Mouse (Mus musculus) kidney, embryonic 14.5 days (tissue): ENCODE measurements at regions not wholly inside any gene's neighbourhood (a gene's known extent, or its start where the extent isn't known, plus 50 kb on each side); places are given as distances from the start of the nearest gene placed in this dataset.

Experiments
- ATAC-seq: fragments of 200-750 bp; cut with Nextera tagmentation; 2 replicates; pipeline ENCODE4 v1.8.0; 2017; ENCODE audit warnings: moderate number of reproducible peaks, mild to moderate bottlenecking, moderate TSS enrichment, moderate library complexity; ENCODE audit not compliant: low FRiP score, low TSS enrichment
- H3K27ac ChIP-seq: fragments of 300-500 bp; sonication (generic); 2 replicates; pipeline ENCODE4 v1.5.1; 2014; ENCODE audit warnings: low read depth, mild to moderate bottlenecking, low read length, moderate library complexity, mixed read lengths
- H3K27me3 ChIP-seq: fragments of 300-500 bp; sonication (generic); 2 replicates; pipeline ENCODE4 v1.6.1; 2014; ENCODE audit warnings: mild to moderate bottlenecking, low read length; ENCODE audit not compliant: control insufficient read depth, insufficient read depth
- H3K36me3 ChIP-seq: fragments of 300-500 bp; sonication (generic); 2 replicates; pipeline ENCODE4 v1.6.1; 2014; ENCODE audit warnings: low read length, mixed read lengths; ENCODE audit not compliant: control insufficient read depth, insufficient read depth
- H3K4me1 ChIP-seq: fragments of 300-500 bp; sonication (generic); 2 replicates; pipeline ENCODE4 v1.6.1; 2014; ENCODE audit warnings: low read length, mixed read lengths; ENCODE audit not compliant: control insufficient read depth, insufficient read depth
- H3K4me2 ChIP-seq: fragments of 300-500 bp; sonication (generic); replicated peaks from 2 replicates; pipeline ENCODE4 v1.6.1; 2014; ENCODE audit warnings: low read depth, mild to moderate bottlenecking, low read length
- H3K4me3 ChIP-seq: fragments of 300-500 bp; sonication (generic); 2 replicates; pipeline ENCODE4 v1.5.1; 2014; ENCODE audit warnings: mild to moderate bottlenecking, low read length
- H3K9ac ChIP-seq: fragments of 300-500 bp; sonication (generic); 2 replicates; pipeline ENCODE4 v1.6.1; 2014; ENCODE audit warnings: low read depth, mild to moderate bottlenecking, low read length, moderate library complexity
- H3K9me3 ChIP-seq: fragments of 300-500 bp; sonication (generic); 2 replicates; pipeline ENCODE4 v1.6.1; 2016; ENCODE audit warnings: low read length; ENCODE audit not compliant: control insufficient read depth
- WGBS: fragments of 180-500 bp; shearing (Covaris S2); extraction: QIAGEN DNeasy Blood & Tissue Kit; methylation state at CpG from one replicate; pipeline ENCODE4 v1.1.7; 2014; 5-methylcytosine and 5-hydroxymethylcytosine counted together

- H3K27ac ChIP-seq: no peak overlapping the region
- no peak for ATAC-seq
- no peak overlapping the region for H3K9ac ChIP-seq
- H3K4me3 ChIP-seq: no peak overlapping the region
- no peaks in the 10 kb centered on the region for H3K4me1 ChIP-seq
- 61% methylated on average over 6 of the region's 6 CpGs for WGBS
- no peaks in the 10 kb centered on the region for H3K9me3 ChIP-seq
- H3K36me3 ChIP-seq: no peaks in the 10 kb centered on the region
- no peaks in the 10 kb centered on the region for H3K27me3 ChIP-seq
- H3K4me2 ChIP-seq: no peak overlapping the region
These were observed 98.5 kb upstream of the Maf start for GRCm38 (mm10) chr8:115806139-115806538.

GRCm38 (mm10) chr8:115793587-115793986 is 86.0 kb upstream of the Maf start:
- no peaks in the 10 kb centered on the region for H3K36me3 ChIP-seq
- H3K27me3 ChIP-seq: no peaks in the 10 kb centered on the region
- H3K9ac ChIP-seq: no peak overlapping the region
- H3K9me3 ChIP-seq: no peaks in the 10 kb centered on the region
- no peak overlapping the region for H3K4me3 ChIP-seq
- WGBS: 82% methylated on average over 1 of the region's 1 CpGs
- H3K4me1 ChIP-seq: no peaks in the 10 kb centered on the region
- ATAC-seq: no peak
- no peak overlapping the region for H3K4me2 ChIP-seq
- no peak overlapping the region for H3K27ac ChIP-seq

GRCm38 (mm10) chr8:115788421-115788820 is 80.8 kb upstream of the Maf start:
- Histone ChIP-seq H3K36me3 (no peaks in the 10 kb centered on the region), H3K27me3 (no peaks in the 10 kb centered on the region), H3K27ac (no peak overlapping the region), H3K4me3 (no peak overlapping the region), H3K9ac (no peak overlapping the region), H3K4me1 (no peaks in the 10 kb centered on the region), H3K4me2 (no peak overlapping the region), H3K9me3 (no peaks in the 10 kb centered on the region)
- ATAC-seq: no peak
- 59% methylated on average over 6 of the region's 6 CpGs for WGBS

- Histone ChIP-seq H3K27me3 (no peaks in the 10 kb centered on the region), H3K4me2 (no peak overlapping the region), H3K9me3 (no peaks in the 10 kb centered on the region), H3K27ac (no peak overlapping the region), H3K4me1 (no peaks in the 10 kb centered on the region), H3K36me3 (no peaks in the 10 kb centered on the region), H3K4me3 (no peak overlapping the region), H3K9ac (no peak overlapping the region)
- 88% methylated on average over 4 of the region's 4 CpGs for WGBS
- no peak for ATAC-seq
These were observed 78.6 kb upstream of the Maf start for GRCm38 (mm10) chr8:115786185-115786584.

GRCm38 (mm10) chr8:115785769-115786168 is 78.2 kb upstream of the Maf start:
- Histone ChIP-seq H3K9me3 (no peaks in the 10 kb centered on the region), H3K4me2 (no peak overlapping the region), H3K4me1 (no peaks in the 10 kb centered on the region), H3K27me3 (no peaks in the 10 kb centered on the region), H3K9ac (no peak overlapping the region), H3K27ac (no peak overlapping the region), H3K4me3 (no peak overlapping the region), H3K36me3 (no peaks in the 10 kb centered on the region)
- ATAC-seq: no peak
- WGBS: 91% methylated on average over 3 of the region's 3 CpGs

- no peak for ATAC-seq
- no peak overlapping the region for H3K4me3 ChIP-seq
- no peak overlapping the region for H3K9ac ChIP-seq
- H3K4me1 ChIP-seq: no peaks in the 10 kb centered on the region
- no peaks in the 10 kb centered on the region for H3K9me3 ChIP-seq
- WGBS: 92% methylated on average over 6 of the region's 6 CpGs
- H3K4me2 ChIP-seq: no peak overlapping the region
- no peaks in the 10 kb centered on the region for H3K36me3 ChIP-seq
- no peaks in the 10 kb centered on the region for H3K27me3 ChIP-seq
- no peak overlapping the region for H3K27ac ChIP-seq
These were observed 75.8 kb upstream of the Maf start for GRCm38 (mm10) chr8:115783364-115783763.

- H3K36me3 ChIP-seq: no peaks in the 10 kb centered on the region
- H3K9ac ChIP-seq: no peak overlapping the region
- H3K4me3 ChIP-seq: no peak overlapping the region
- H3K4me2 ChIP-seq: no peak overlapping the region
- H3K27me3 ChIP-seq: no peaks in the 10 kb centered on the region
- H3K4me1 ChIP-seq: no peaks in the 10 kb centered on the region
- 82% methylated on average over 1 of the region's 1 CpGs for WGBS
- no peaks in the 10 kb centered on the region for H3K9me3 ChIP-seq
- no peak overlapping the region for H3K27ac ChIP-seq
- ATAC-seq: no peak
These were observed 70.8 kb upstream of the Maf start for GRCm38 (mm10) chr8:115778433-115778832.

- Histone ChIP-seq H3K9ac (no peak overlapping the region), H3K27ac (no peak overlapping the region), H3K27me3 (no peaks in the 10 kb centered on the region), H3K4me2 (no peak overlapping the region), H3K36me3 (no peaks in the 10 kb centered on the region), H3K9me3 (no peaks in the 10 kb centered on the region), H3K4me1 (peaks cover 7% of the 10 kb centered on the region), H3K4me3 (no peak overlapping the region)
- no peak for ATAC-seq
- WGBS: 85% methylated on average over 7 of the region's 7 CpGs
These were observed 63.5 kb upstream of the Maf start for GRCm38 (mm10) chr8:115771060-115771459.

GRCm38 (mm10) chr8:115768631-115769030 is 61.0 kb upstream of the Maf start:
- Histone ChIP-seq H3K4me2 (no peak overlapping the region), H3K9me3 (no peaks in the 10 kb centered on the region), H3K4me3 (no peak overlapping the region), H3K27ac (no peak overlapping the region), H3K27me3 (no peaks in the 10 kb centered on the region), H3K4me1 (peaks cover 9% of the 10 kb centered on the region), H3K9ac (no peak overlapping the region), H3K36me3 (no peaks in the 10 kb centered on the region)
- no peak for ATAC-seq
- WGBS: 88% methylated on average over 4 of the region's 4 CpGs
